Mouse (Mus musculus) liver, embryonic 14.5 days (tissue): ENCODE data around the gene Copz2.

Experiments
- CTCF ChIP-seq: IDR thresholded peaks from 2 replicates; pipeline ENCODE4 v1.5.1; 2016; ENCODE audit warnings: antibody characterized with exemption, low read depth, control low read depth
- EP300 ChIP-seq: IDR thresholded peaks from 2 replicates; pipeline ENCODE4 v1.6.1; 2016; ENCODE audit warnings: antibody characterized with exemption, low read depth

DNA sequence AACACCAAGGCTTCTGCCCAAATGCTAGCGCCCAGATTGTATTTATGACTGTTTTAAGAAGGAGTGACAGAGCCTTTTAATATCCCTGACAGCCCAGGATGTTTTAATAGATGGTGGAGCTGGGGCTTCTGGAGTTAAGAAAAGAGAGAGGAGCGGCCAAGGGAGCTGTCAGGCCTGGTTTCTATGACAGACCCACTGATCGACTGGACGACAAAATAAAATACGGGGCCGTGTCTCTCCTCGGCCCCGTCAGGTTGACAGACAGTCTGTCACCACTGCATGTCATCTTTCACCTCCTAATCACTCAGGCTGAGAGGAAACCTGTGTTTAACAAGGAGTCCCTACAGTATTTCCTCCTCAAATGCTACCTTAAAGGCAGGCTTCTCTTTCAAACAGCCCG, 51.7 kb downstream of the Copz2 start:
- no peak for TF ChIP-seq CTCF
- no peak for TF ChIP-seq EP300
